Mouse (Mus musculus) E14TG2a.4 (cell line): ENCODE measurements around the gene Gm20388.

Source experiments
- CTCF ChIP-seq: conservative IDR thresholded peaks from 2 replicates; pipeline ENCODE4 v1.5.1; 2014; ENCODE audit warnings: low read length
- POU5F1 ChIP-seq: IDR thresholded peaks from 2 replicates; pipeline ENCODE4 v1.6.1; 2014; ENCODE audit warnings: low read length, borderline replicate concordance

DNA sequence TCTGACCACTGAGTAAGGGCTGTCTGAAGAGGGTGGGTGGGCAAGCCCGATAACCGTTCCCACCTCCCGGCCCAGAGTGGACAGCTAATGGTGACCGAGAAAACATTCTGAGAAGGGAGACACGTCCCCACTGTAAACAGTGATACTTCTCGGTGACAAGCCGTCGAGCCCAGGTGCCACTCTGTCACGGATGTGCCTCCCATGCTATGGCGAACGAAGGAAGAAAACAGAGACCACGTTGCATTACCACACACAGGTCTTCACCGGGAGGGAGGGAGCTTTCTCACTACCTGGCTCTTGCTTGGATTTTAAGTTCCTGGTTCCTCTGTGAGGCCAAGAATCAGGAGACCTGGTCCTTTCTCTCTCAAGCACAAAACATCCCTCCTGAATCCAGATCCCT, 2637.7 kb downstream of the Gm20388 start:
- TF ChIP-seq CTCF = no peak
- no peak for TF ChIP-seq POU5F1
